Mouse (Mus musculus): ENCODE measurements around the gene Gm48552.

Gm48552 gene

GRCm38 (mm10) chr10:81388505-81389055 is at the start of gene Gm48552:
Gm48552 (plus strand) TSS chr10:81389005.
- no peak for DNase-seq

DNA sequence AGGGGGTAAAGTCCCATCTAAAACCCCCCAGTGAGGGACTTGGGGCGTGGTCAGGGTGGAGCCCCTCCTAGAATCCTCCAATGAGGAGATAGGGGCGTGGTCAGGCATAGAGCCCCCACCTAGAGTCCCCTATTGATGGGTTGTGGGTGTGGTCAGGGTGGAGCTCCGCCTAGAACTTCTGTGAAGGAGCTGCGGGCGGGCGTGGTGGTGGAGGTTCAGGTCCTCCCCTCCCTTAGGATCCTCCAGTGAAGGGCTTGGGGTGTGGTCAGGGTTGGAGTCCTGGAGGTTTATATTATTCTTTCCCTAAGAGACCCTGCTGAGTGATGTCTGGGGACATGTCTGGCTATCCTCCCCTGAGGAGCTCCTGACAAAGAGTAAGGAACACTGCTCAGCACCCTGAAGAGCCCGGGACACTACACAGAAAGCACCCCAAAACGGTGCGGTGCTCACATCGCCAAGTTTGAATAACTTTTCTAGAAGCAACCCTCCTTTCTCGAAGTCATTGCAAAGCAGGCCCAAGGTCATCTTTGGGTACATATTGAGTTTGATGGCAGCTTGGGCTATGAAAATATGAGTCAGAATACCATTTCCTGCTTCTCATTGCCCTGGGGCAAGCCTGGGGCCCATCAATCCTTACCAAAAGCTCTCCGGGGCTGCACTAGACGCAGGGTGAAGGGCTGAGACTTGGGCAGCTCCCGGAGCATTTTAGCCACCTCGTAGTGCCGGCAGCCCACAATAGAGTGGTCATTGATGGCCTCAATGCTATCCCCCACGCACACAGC is 48.1 kb upstream of the Gm48552 start:
- DNase-seq = no peak

DNA sequence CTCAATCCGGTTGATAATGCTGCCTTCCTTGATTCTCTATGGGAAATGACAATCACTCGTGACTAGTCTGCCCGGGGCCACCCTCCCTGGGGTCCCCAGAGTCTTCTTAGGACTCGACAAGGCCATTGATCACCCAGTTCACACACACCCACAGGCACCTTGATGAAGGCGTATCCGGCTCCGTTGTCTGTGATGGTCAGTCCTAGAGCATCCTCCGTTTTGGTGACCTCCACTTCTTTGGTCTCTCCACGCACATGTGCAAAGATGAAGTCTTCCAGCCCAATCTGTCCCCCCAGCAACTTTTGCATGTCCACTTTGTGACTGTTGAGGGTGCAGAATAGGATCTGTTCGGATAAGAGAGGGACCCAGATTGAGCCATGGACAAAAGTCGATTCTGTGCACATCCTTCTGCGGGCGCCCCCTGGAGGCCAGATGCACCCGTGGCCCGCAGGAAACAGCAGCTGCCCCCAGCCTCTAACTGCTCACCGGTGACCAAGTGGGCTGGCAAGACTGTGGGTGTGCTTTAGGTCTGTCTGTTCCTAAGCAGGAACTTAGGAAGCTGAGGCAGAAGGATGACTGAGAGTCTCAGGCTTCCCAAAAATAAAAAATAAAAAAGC is 47.4 kb upstream of the Gm48552 start:
- peak; percentile 55 to 75 for DNase-seq

DNA sequence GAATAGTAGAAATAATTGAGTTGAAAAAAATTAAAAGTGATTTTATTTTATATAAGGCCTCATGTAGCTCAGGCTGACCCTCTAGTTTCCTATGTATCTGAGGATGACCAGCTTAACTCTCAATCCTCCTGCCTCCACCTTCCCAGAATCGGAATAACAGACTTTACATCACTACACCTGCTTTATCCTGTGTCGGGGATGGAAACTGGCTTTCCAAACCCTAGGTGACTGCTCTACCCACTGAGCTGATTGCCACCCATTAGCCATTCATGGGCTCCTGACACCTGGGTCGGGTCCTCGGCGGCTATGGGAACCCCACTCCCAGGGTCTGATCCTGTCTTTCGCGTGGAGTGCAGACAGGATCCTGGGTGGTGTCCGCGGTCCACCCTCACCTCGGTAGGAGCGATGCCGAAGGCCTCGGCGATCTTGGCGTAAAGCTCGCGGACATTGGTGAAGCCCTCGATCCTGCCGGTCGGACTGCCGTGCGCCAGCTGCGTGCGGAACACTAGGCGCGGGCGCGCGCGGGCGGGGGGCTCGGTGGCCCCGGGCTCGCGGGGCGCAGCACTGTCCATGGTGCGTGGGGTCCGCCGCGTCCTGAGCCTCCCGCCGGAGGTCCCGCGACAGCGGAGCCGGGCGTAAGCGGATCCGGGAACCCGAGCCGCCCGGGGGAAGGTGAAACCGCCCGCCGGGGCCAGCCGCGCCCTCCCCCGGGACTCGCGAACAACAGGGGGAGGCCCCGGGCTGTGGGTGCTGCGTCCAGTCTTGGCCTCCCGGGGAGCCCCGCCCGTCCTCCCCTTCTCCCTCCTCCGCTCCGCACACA is 45.9 kb upstream of the Gm48552 start, which contains the start of gene Gipc3:
Gene Gipc3 (minus strand): TSS at position 581 of the 820 bp plus-strand sequence.
- no peak for DNase-seq

DNA sequence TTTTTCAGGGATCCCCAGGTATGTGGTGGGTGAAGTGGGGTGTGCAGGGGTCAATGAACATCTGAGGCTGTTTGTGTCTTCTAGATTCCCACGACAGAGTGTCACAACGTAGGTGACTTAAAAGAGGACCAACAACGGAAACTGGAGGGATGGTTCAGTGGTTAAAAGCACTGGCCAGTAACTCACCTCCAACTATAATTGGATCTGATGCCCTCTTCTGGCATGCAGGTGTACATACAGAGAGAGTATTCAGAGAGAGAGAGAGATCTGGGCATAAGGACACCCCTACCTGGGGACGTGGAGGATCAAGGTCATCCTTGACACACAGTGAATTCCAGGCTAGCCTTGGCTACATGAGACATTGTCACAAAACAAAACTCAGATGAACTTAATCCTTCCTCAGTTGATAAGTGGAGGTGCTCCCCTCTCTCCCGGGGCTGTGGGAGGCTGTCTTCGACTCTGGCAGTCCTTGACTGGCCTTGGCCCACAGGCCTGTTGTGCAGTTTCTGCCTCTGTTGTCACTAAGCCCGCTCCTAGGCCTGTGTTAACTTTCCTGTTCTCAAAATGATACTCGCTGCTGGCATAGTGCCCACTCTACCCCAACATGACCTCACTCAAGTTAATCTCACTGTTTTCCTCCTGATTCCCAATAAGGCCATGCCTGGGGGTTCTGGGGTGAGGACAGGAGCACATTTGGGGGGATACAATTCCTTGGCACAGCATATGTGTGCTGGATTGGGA is 44.2 kb upstream of the Gm48552 start:
- no peak for DNase-seq

DNA sequence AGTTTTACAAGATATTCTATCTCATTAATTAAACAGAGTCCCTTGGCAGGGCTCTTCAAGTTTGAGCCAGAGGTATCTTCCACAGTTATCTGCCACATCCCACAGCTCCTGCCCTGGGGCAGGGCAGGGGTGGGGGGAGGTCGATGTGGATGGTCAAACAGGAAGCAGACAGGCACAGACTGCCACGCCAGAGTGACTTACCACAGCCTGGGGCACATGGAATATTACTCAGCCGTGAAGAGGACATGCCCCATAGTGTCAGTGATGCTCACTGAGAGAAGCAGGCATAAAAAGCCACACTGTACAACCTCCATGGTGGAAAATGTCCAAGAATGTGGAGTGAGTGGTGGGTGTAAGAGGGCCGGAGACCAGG is 43.7 kb upstream of the Gm48552 start:
- no peak for DNase-seq

- peak; percentile 77 to 89 for DNase-seq
Measured at GRCm38 (mm10) chr10:81346453-81347067, 42.2 kb upstream of the Gm48552 start.

- peak; percentile 70 to 75 for DNase-seq
Measured at GRCm38 (mm10) chr10:81349146-81349545, 39.7 kb upstream of the Gm48552 start.

DNA sequence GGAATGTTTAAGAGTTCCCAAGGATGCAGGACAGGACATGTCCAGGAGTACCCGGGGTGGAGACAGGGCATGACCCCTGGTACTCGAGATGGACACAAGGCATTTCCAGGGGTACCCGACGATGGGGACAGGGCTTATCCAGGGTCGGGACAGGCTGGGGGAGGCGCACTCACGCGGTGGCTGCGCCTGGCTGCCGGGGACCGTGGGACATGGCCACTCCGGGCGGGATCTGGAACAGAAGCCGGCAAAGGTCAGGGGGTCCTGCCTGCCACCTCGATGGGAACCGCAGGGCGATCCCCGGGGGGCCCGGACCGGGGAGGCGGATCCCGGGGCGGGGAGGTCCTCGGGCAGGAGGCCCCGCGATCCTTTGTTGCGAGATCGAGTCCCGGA is 38.8 kb upstream of the Gm48552 start:
- DNase-seq = no peak

DNA sequence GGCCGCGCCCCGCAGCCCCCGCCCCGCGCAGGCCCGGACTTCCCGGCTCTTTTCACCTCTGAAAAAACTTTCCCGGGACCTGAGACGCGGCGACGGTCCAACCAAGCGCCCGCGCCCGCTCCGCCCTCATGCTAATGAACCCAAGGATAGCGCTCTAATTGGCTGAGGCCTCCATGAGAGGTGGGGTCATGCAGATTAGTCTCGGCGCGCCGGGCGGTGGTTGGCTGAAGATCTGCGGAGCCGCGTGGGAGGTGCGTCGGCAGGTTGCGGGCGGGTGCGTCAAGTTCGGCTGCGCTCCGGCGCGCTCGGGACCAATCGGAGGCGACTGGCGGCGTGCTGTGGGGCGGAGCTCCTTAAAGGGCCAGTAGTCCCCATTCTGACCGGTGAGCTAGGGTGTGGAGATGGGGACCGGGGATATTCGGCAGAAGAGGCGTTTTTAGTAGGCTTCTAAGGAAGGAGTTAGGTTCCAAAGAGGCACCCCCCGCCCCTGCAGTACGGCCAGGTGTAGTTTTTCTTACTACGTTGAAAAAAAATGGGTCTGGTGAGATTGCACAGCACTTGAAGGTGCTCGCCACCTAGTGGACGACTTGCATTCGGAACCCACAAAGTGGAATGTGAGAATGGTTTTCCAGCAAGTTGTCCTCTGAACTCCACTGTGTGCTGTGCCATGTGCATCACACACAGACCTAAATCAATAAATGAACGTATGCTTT is 38.3 kb upstream of the Gm48552 start, which contains the start of gene Hmg20b:
Gene Hmg20b (minus strand): TSS at position 130 of the 713 bp plus-strand sequence.
- DNase-seq = peak; percentile 100

- no peak for DNase-seq
Measured at GRCm38 (mm10) chr10:81351678-81352291, 37.0 kb upstream of the Gm48552 start.

DNA sequence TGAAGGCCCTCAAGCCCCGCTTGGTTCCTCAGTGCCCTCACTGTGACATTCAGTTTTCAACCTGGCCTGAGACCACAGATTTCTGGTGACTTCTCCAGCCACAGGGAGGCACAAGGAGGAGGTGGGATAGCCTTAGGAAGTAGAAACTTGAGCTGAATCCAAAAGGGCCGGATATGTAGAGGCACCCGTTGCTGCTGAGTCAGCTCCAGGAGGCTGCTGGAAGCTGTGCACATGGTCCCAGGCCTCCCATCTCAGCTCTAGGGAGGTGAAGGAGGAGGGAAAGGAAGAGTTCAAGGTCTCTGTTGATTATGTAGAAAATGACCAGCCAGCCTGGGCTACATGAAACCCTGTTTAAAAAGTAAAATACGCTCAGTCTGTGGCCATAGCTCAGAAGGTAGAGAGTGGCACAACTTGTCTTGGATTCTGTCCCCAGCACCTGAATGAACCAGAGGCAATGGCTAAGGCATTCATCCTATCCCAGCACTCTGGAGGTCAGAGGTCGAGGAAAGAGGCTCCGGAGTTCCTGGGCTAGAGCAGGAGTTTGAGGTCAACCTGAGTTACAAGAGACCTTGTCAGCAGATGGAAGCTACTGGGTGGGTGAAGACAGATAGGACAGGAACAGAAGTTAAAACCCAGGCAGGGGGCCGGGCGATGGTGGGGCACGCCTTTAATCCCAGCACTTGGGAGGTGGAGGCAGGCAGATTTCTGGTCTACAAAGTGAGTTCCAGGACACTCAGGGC is 33.9 kb upstream of the Gm48552 start:
- DNase-seq = no peak

- no peak for DNase-seq
Measured at GRCm38 (mm10) chr10:81355533-81355932, 33.3 kb upstream of the Gm48552 start.

- peak; percentile 46 to 48 for DNase-seq
Measured at GRCm38 (mm10) chr10:81356352-81356990, 32.3 kb upstream of the Gm48552 start.

GRCm38 (mm10) chr10:81356991-81357844 is 31.6 kb upstream of the Gm48552 start, which contains the start of gene Mfsd12:
Mfsd12 (plus strand) TSS chr10:81357491.
- DNase-seq = peak; percentile 91 to 92

DNA sequence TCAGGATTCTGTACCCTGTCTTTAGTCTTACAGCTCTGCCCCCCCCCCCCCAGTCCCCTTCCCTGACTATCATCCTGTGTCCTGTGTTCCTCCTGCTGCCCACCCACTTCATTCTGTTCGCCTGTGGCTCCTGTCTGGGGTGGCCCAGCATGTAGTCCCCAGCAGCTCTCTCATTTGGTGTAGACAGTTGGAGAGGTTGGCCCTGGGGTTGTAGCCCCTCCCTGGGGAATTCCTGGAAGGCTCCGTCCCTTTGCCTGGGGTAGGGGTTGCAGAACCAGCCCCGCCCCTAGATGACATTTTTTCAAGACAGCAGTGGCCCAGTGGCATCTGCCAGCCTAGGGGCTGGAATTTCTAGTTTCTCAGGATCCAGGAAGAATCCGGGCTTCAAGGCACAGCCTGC is 30.6 kb upstream of the Gm48552 start:
- no peak for DNase-seq

DNA sequence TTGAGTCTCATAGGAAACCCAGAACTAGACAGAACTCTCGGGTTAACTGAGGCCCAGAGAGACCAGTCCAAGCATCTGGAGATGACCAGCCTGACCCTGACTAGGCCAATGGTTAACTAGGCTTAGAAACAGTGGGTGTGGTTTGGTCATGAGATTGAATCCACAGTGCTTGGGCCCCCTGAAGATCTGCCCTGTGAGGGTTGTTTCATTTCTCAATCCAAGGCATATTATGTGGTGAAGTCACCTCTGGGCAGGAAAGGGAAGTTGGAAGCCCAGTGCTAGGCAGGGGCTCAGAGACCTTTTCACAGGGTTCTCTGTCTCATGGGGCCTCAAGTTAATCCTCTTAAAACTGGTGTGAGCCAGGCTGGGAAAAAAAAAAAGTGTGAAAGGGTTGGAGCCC is 30.0 kb upstream of the Gm48552 start:
- DNase-seq = no peak

- DNase-seq = no peak
Measured at GRCm38 (mm10) chr10:81360721-81361120, 28.1 kb upstream of the Gm48552 start.

Data from lung, adult 18-20 months (tissue).